Mouse (Mus musculus): ENCODE data around the gene Slc35a1.

DNA sequence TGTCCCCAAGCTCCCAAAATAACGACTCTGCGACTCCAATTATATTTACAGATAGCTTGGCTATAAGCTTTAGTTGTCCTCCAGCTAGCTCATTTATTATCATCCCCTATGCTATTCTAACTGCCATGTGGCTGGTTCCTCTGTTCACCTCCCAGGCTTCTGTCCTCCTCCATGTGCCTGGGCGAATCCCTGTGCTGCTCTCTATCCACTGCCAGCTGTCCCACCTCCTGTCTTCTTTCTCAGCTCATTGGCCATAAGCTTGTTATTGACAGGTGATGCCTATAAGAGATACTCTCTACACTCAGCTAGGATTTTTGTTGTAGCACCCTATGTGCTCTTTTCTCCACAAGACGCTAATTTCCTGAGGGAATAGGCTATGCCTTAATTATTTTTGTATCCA, 49.4 kb downstream of the Slc35a1 start:
- TF ChIP-seq CTCF (conservative IDR thresholded peaks at IDR 0.05; ENCODE audit: insufficient read depth, insufficient read length, low read depth, low read length) (no peak), POLR2A (IDR thresholded peaks at IDR 0.05; ENCODE audit: low read depth, low read length) (no peak)
